Mouse (Mus musculus): ENCODE data around the gene Lck.

The Lck gene

GRCm38 (mm10) chr4:129510723-129511412, 62.6 kb downstream of the Lck start:
- no peak for DNase-seq (ENCODE audit: extremely low read depth, insufficient read length, low spot score)

DNA sequence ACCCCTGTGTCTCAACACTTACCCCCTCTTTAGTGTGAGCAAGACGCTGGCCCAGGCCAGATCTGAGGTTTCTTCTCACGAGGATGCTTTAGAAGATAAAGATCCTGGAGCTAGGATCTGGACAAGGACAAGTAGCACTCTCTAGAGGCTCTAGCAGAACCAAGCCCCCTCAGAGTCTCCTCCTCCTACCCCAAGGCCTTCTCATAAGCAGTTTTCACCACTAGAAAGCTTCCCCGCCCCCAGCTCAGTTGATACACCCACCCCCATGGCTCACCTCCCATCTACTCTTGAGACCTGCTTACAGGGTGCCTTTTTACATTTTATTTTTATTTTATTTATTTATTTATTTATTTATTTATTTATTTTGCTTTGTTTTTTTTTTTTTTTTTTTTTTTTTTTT, 63.8 kb downstream of the Lck start:
- no peak for DNase-seq (ENCODE audit: extremely low read depth, insufficient read length, low spot score)

DNA sequence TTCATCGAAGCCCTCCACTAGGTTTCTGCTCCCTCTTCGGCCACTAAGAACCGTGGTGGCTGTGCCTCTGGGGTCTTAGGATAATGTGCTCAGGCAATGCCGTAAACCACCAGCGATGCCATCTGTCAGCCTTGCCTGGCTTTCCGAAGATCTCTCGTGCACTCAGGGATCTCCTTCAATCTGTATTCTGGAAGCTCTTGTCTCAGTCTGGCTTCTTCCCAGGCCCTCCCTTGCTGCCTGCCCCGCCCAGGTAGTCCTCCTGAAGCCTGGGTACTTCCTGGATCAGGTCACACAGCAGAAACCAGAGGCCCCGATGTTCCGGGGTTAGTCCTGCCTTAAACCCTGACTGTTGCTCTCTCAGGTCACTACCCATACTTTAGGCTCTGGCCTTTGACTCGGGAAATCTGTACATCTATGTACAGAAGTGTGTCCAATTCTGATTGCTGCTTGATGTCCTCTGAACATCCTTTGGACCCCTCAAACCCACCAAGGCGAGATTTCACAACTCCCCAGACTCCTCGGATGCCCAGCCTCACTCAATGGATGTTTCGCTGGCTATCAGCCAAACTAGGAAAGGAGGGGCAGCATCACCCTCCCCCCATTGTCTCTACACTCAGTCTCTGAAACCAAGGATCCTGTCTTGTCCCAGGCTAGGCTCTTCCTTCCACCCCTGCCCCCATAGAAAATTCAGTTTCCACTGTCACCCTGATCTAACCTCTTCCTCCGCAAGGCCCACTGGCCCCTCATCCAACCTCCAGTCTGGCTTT, 64.4 kb downstream of the Lck start:
- DNase-seq (ENCODE audit: extremely low read depth, insufficient read length, low spot score), result no peak

DNA sequence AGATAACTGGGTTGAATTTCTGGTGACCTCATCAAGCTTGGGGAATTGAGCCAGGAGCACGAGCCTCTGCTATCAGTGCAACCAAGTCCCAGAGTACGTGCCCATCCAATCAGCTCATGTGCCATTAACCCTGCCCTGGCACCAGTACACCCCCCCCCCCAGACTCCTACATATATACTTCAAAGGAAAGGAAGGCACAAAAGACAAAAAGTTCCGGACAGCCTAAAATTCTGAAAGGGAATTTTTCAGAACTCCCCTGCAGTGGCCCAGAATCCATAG, 65.3 kb downstream of the Lck start:
- DNase-seq (ENCODE audit: extremely low read depth, insufficient read length, low spot score), result no peak

DNA sequence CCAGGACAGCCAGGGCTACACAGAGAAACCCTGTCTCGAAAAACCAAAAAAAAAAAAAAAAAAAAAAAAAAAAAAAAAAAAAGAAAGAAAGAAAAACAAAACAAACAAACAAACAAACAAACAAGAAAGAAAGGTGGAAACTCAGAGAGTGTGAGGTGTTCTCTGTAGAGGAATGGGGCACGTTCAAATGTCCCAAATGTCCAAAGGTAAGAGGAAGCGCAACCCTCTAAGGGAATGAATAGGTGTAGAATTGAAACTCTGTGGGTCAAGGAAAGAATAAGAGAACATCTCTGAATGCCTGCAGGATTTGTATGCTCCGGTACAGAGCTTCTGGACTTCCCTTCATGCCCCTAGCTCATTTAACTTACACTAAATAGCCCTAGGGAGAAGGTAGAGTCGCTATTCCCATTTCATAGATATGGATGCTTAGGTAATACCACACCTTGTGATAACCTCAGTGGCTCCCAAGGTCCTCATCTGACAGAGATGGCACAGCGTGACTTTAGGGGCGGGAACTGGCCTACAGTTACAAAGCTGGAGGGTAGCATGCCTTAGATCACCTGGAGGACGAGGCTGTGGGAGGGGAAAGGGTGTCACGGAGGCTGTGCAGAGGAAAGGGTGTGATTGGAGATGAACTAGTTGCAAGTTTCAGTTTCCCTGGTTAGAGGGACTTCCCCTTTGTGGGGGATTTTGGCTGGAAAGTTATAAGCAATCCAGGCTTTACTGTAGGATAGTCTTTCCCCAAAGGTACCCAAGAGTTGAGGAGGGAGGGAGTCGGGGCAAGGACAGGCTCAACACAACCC, 65.8 kb downstream of the Lck start:
- DNase-seq (ENCODE audit: extremely low read depth, insufficient read length, low spot score), result no peak

DNA sequence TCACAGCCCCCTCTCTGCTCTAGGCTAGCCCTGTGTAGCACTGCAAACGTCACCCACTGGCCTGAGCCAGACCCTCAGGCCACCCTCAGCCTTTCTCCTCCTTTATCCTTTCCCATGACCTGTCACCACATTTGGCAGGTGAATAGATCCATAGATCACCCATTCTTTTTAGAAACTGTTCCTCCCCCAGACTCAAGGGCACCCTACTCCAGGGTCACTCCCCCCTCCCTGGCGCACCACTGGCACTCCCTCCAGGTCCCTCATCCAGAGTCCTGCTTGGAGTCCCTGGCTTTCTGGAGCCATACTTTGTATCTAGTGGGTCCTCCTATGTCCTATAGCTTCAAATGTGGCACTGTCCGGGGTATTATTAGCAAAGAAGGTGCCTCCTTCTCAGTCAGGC, 67.9 kb downstream of the Lck start:
- no peak for DNase-seq (ENCODE audit: extremely low read depth, insufficient read length, low spot score)

DNA sequence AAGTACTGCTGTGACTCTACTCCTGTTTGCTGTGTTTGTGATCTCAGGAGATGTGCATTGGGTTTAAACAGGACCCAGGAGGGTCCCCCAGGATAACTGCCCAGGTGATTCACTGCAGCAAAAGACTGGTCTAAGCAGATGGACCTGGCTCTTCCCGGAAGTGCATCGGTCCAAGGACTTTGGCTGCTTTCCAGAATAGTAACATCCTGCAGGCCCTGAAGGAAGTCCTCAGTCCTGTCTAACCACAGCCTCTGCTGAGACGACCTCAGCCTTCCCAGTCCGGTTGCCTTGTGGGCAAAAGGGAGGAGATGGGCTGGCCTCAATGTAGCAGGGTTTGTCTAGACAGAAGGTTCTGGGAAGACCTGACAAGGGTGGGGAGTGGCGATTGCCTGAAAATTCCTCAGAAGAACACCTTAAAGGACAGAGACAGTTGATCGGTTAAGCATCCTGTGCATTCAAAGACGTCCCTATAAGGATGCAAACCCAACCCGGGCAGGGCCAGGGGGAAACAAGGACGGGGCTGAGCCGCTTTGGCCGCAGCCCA, 70.5 kb downstream of the Lck start:
- no peak for DNase-seq (ENCODE audit: extremely low read depth, insufficient read length, low spot score)

GRCm38 (mm10) chr4:129502327-129502888, 71.0 kb downstream of the Lck start:
- no peak for DNase-seq (ENCODE audit: extremely low read depth, insufficient read length, low spot score)

DNA sequence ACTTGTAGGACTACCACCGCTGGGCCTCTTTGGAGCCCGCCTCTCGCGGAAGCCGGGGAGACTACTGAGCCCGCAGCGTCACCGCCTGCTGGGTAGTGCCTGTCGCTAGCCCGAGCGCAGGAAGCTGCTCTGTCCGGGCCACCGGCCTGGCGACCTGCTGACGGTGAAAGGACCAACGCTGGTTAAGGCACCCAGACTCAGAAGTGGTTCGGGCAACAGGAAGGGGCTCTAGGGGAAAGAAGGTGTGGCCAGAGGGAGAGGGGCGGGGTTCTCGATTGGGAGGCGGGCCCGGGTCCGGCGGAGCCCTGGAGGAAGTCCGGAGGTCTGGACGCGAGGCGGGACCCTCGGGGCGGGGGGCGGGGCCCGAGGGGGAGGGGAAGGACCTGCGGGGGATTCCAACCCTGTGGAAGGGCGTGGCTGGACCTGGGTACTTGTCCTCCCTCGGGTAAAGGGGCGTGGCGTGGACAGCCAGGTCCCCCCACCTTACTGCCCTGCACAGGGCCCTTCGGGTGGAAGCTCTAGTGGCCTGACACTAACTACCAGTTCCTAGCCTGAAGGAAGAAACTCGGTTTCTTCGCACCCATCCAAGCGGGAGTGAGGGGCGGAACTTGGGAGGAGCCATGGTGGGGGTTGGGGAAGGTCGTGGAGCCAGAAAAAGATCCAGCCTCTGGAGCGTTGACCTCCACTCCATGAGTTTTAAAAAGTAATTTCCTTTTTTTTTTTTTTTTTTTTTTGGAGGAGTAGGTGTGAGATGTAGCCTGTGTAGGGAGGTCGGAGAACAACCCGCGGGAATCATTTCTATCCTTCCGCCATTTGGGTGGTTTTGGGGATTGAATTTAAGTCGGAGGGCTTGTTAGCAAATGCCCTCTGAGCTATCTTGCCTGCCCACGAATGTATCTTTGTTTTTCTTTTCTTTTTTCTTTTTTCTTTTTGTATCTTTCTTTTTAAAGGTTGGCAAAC, 72.6 kb downstream of the Lck start:
- no peak for DNase-seq (ENCODE audit: extremely low read depth, insufficient read length, low spot score)

DNA sequence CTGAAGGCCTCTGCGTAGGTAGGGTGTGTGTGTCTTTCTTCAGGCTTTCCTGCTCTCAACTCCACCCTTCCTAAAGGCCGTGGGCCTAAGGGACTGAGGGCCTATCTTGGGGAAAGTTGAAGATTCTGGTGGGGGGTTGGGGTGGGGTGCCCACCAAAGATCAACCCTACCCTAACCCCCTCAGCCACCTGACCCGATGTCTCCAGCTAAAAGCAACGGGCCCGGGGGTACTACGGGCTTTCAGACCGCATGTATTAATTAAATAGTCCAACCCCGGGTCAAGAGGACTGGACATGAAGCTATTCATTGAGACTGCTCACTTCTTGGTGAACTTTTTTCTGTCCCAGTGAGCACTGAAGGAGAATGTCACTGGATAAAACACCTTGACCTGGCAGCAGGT, 73.4 kb downstream of the Lck start:
- no peak for DNase-seq (ENCODE audit: extremely low read depth, insufficient read length, low spot score)

DNA sequence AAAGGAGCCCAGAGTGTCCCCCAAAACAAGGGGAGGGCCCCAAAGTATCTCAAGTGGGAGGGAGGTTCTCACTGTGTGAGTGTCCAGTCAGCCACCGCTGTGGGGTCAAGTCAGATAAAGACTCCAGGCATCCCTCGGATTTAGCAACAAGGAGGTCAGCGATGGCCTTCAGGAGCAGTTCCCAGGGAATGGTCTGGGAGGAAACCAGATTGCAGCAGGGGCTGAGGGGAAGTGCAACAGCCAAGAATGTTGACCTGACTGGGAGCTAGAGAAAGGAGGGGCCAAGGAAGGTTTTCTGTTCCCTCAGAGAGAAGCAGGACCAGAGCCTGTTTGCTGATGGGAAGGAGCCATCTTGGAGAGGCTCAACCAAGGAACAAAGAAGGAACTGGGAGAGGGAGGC, 74.5 kb downstream of the Lck start:
- DNase-seq (ENCODE audit: extremely low read depth, insufficient read length, low spot score), result no peak
